Mouse (Mus musculus) hindbrain, embryonic 15.5 days (tissue): ENCODE results near the gene Pkib. TPM values are rescaled to one million over a fixed set of nuclear protein-coding genes. Genes with fewer than 3 reads are reported as not detected.

Source experiments
- ATAC-seq: fragments of 200-750 bp; cut with Nextera tagmentation; 2 replicates; pipeline ENCODE4 v1.8.0; 2017; ENCODE audit warnings: low read depth, moderate number of reproducible peaks, moderate TSS enrichment; ENCODE audit not compliant: low FRiP score
- H3K27ac ChIP-seq: fragments of 300-500 bp; sonication (generic); replicated peaks from 2 replicates; pipeline ENCODE4 v1.5.1; 2015; ENCODE audit warnings: mild to moderate bottlenecking, inconsistent platforms
- H3K27me3 ChIP-seq: fragments of 300-500 bp; sonication (generic); 2 replicates; pipeline ENCODE4 v1.6.1; 2015; ENCODE audit warnings: control low read depth, inconsistent platforms
- H3K36me3 ChIP-seq: fragments of 300-500 bp; sonication (generic); 2 replicates; pipeline ENCODE4 v1.6.1; 2015; ENCODE audit warnings: control low read depth, inconsistent platforms
- H3K4me1 ChIP-seq: fragments of 300-500 bp; sonication (generic); replicated peaks from 2 replicates; pipeline ENCODE4 v1.6.1; 2015; ENCODE audit warnings: control low read depth, inconsistent platforms
- H3K4me2 ChIP-seq: fragments of 300-500 bp; sonication (generic); 2 replicates; pipeline ENCODE4 v1.6.1; 2015; ENCODE audit warnings: moderate library complexity, mild to moderate bottlenecking, inconsistent platforms
- H3K4me3 ChIP-seq: fragments of 300-500 bp; sonication (generic); 2 replicates; pipeline ENCODE4 v1.5.1; 2015; ENCODE audit warnings: mild to moderate bottlenecking, inconsistent platforms
- H3K9ac ChIP-seq: fragments of 300-500 bp; sonication (generic); 2 replicates; pipeline ENCODE4 v1.6.1; 2015; ENCODE audit warnings: inconsistent platforms
- H3K9me3 ChIP-seq: fragments of 300-500 bp; sonication (generic); 2 replicates; pipeline ENCODE4 v1.6.1; 2016; ENCODE audit warnings: control low read depth, inconsistent platforms
- WGBS: fragments of 180-500 bp; shearing (Covaris S2); methylation state at CpG from one replicate; pipeline ENCODE4 v1.1.7; 2015; 5-methylcytosine and 5-hydroxymethylcytosine counted together
- polyA plus RNA-seq: library from polyadenylated mRNA; unstranded; fragments of >200 nt; fragmentation: Nextera tagmentation; extraction: Ambion mirVana; gene quantifications from 2 replicates; pipeline ENCODE4 v1.2.1, GENCODE M21; 2015

The Pkib gene
- polyA plus RNA-seq = 5.4 and 6.1 TPM in 2 replicates

GRCm38 (mm10) chr10:57631896-57632867 lies at the start of gene Pkib:
Pkib (plus strand) TSS chr10:57631981.
- peak; percentile 97 for ATAC-seq

GRCm38 (mm10) chr10:57583927-57584326 lies 47.9 kb upstream of the Pkib start:
- H3K4me2 ChIP-seq = no peak overlapping the region
- no peak for ATAC-seq
- H3K36me3 ChIP-seq = no peaks in the 10 kb centered on the region
- no peak overlapping the region for H3K4me3 ChIP-seq
- H3K27ac ChIP-seq = no peak overlapping the region
- no peaks in the 10 kb centered on the region for H3K9me3 ChIP-seq
- H3K4me1 ChIP-seq = no peaks in the 10 kb centered on the region
- no peak overlapping the region for H3K9ac ChIP-seq
- H3K27me3 ChIP-seq = no peaks in the 10 kb centered on the region
- 54% methylated on average over 1 of the region's 1 CpGs for WGBS

More at GRCm38 (mm10) chr10:57631896-57632867, at the start of gene Pkib:
- no peaks in the 10 kb centered on the region for H3K9me3 ChIP-seq
- H3K4me1 ChIP-seq = peaks cover 8% of the 10 kb centered on the region
- H3K27ac ChIP-seq = 0 out of 2 replicates have a peak within 1 kb of the TSS, but pooled peaks have one; percentile 4
- peak within 1 kb of the TSS; percentile 49 for H3K4me3 ChIP-seq
- H3K36me3 ChIP-seq = no peaks in the 10 kb centered on the region
- H3K27me3 ChIP-seq = no peaks in the 10 kb centered on the region
- 1% methylated on average over 41 of the region's 41 CpGs for WGBS
- peak within 1 kb of the TSS; percentile 92 for H3K4me2 ChIP-seq
- H3K9ac ChIP-seq = peak within 1 kb of the TSS; percentile 48

GRCm38 (mm10) chr10:57594266-57594665 lies 37.5 kb upstream of the Pkib start:
- H3K4me1 ChIP-seq = no peaks in the 10 kb centered on the region
- no peak overlapping the region for H3K4me3 ChIP-seq
- no peaks in the 10 kb centered on the region for H3K27me3 ChIP-seq
- H3K36me3 ChIP-seq = no peaks in the 10 kb centered on the region
- no peaks in the 10 kb centered on the region for H3K9me3 ChIP-seq
- no peak overlapping the region for H3K9ac ChIP-seq
- no peak for ATAC-seq
- WGBS = 89% methylated on average over 2 of the region's 2 CpGs
- H3K27ac ChIP-seq = no peak overlapping the region
- no peak overlapping the region for H3K4me2 ChIP-seq

GRCm38 (mm10) chr10:57597172-57597571 lies 34.6 kb upstream of the Pkib start:
- no peak overlapping the region for H3K4me2 ChIP-seq
- no peaks in the 10 kb centered on the region for H3K36me3 ChIP-seq
- no peak overlapping the region for H3K4me3 ChIP-seq
- no peaks in the 10 kb centered on the region for H3K9me3 ChIP-seq
- no peak overlapping the region for H3K9ac ChIP-seq
- WGBS = 75% methylated on average over 2 of the region's 2 CpGs
- no peaks in the 10 kb centered on the region for H3K4me1 ChIP-seq
- H3K27ac ChIP-seq = no peak overlapping the region
- H3K27me3 ChIP-seq = no peaks in the 10 kb centered on the region
- no peak for ATAC-seq

- ATAC-seq = no peak
Measured at GRCm38 (mm10) chr10:57602951-57603350, 28.8 kb upstream of the Pkib start.

GRCm38 (mm10) chr10:57623311-57623710 lies 8.5 kb upstream of the Pkib start:
- ATAC-seq = no peak
- Histone ChIP-seq H3K4me1 (no peaks in the 10 kb centered on the region), H3K27ac (no peak overlapping the region), H3K4me2 (no peak overlapping the region), H3K9ac (no peak overlapping the region), H3K27me3 (no peaks in the 10 kb centered on the region), H3K36me3 (no peaks in the 10 kb centered on the region), H3K4me3 (no peak overlapping the region), H3K9me3 (no peaks in the 10 kb centered on the region)
- WGBS = 82% methylated on average over 10 of the region's 10 CpGs

More at GRCm38 (mm10) chr10:57602951-57603350, 28.8 kb upstream of the Pkib start:
- Histone ChIP-seq H3K9ac (no peak overlapping the region), H3K27ac (no peak overlapping the region), H3K36me3 (no peaks in the 10 kb centered on the region), H3K27me3 (no peaks in the 10 kb centered on the region), H3K4me3 (no peak overlapping the region), H3K4me1 (no peaks in the 10 kb centered on the region), H3K4me2 (no peak overlapping the region), H3K9me3 (no peaks in the 10 kb centered on the region)
- 92% methylated on average over 4 of the region's 4 CpGs for WGBS

- WGBS = 83% methylated on average over 2 of the region's 2 CpGs
- no peak for ATAC-seq
- Histone ChIP-seq H3K9ac (no peak overlapping the region), H3K27ac (no peak overlapping the region), H3K36me3 (no peaks in the 10 kb centered on the region), H3K4me3 (no peak overlapping the region), H3K4me2 (no peak overlapping the region), H3K27me3 (no peaks in the 10 kb centered on the region), H3K9me3 (no peaks in the 10 kb centered on the region), H3K4me1 (peaks cover 6% of the 10 kb centered on the region)
Measured at GRCm38 (mm10) chr10:57627773-57628172, 4.0 kb upstream of the Pkib start.

- Histone ChIP-seq H3K9me3 (no peaks in the 10 kb centered on the region), H3K4me3 (no peak overlapping the region), H3K4me2 (no peak overlapping the region), H3K4me1 (peaks cover 8% of the 10 kb centered on the region), H3K36me3 (no peaks in the 10 kb centered on the region), H3K27me3 (no peaks in the 10 kb centered on the region), H3K27ac (no peak overlapping the region), H3K9ac (no peak overlapping the region)
- WGBS = 94% methylated on average over 2 of the region's 2 CpGs
- no peak for ATAC-seq
Measured at GRCm38 (mm10) chr10:57630557-57630956, 1.2 kb upstream of the Pkib start.

- Histone ChIP-seq H3K4me3 (peak overlapping the region; percentile 49), H3K27me3 (no peaks in the 10 kb centered on the region), H3K36me3 (no peaks in the 10 kb centered on the region), H3K4me1 (peaks cover 8% of the 10 kb centered on the region), H3K9me3 (no peaks in the 10 kb centered on the region), H3K27ac (no peak overlapping the region), H3K9ac (peak overlapping the region; percentile 48; the same call in 1 of the 2 replicates), H3K4me2 (peak overlapping the region; percentile 92)
- 76% methylated on average over 4 of the region's 4 CpGs for WGBS
- no peak for ATAC-seq
Measured at GRCm38 (mm10) chr10:57632868-57633240, 1.1 kb downstream of the Pkib start.

- ATAC-seq = no peak
- no peak overlapping the region for H3K9ac ChIP-seq
Measured at GRCm38 (mm10) chr10:57636970-57637369, 5.2 kb downstream of the Pkib start.

GRCm38 (mm10) chr10:57638250-57638649 lies 6.5 kb downstream of the Pkib start:
- Histone ChIP-seq H3K4me1 (no peaks in the 10 kb centered on the region), H3K27ac (no peak overlapping the region), H3K36me3 (no peaks in the 10 kb centered on the region), H3K27me3 (no peaks in the 10 kb centered on the region), H3K9me3 (no peaks in the 10 kb centered on the region), H3K4me3 (no peak overlapping the region), H3K9ac (no peak overlapping the region), H3K4me2 (no peak overlapping the region)
- WGBS = 90% methylated on average over 4 of the region's 4 CpGs
- ATAC-seq = no peak

More at GRCm38 (mm10) chr10:57636970-57637369, 5.2 kb downstream of the Pkib start:
- Histone ChIP-seq H3K9me3 (no peaks in the 10 kb centered on the region), H3K4me3 (no peak overlapping the region), H3K36me3 (no peaks in the 10 kb centered on the region), H3K27me3 (no peaks in the 10 kb centered on the region), H3K27ac (no peak overlapping the region), H3K4me1 (peaks cover 8% of the 10 kb centered on the region), H3K4me2 (no peak overlapping the region)
- 79% methylated on average over 4 of the region's 4 CpGs for WGBS

GRCm38 (mm10) chr10:57639540-57639939 lies 7.8 kb downstream of the Pkib start:
- no peak overlapping the region for H3K27ac ChIP-seq
- no peaks in the 10 kb centered on the region for H3K4me1 ChIP-seq
- H3K27me3 ChIP-seq = no peaks in the 10 kb centered on the region
- no peaks in the 10 kb centered on the region for H3K36me3 ChIP-seq
- WGBS = 81% methylated on average over 3 of the region's 3 CpGs
- H3K4me3 ChIP-seq = no peak overlapping the region
- no peak overlapping the region for H3K9ac ChIP-seq
- no peaks in the 10 kb centered on the region for H3K9me3 ChIP-seq
- no peak for ATAC-seq
- no peak overlapping the region for H3K4me2 ChIP-seq
